Mouse (Mus musculus) thymus, postnatal 10 days (tissue): ENCODE data around the gene Matn1.

Experiments used
- DNase-seq, 2 experiments: peaks; one replicate each; pipeline ENCODE4 v3.0.0; 2021; ENCODE audit warnings: low spot score in 2 of 2

The Matn1 gene

GRCm38 (mm10) chr4:130984416-130985182 is 40.4 kb downstream of the Matn1 start:
- DNase-seq: no peak

- DNase-seq: no peak
Measured at GRCm38 (mm10) chr4:130987046-130987445, 42.9 kb downstream of the Matn1 start.

GRCm38 (mm10) chr4:130988219-130988839 is 44.1 kb downstream of the Matn1 start:
- no peak for DNase-seq

- DNase-seq: no peak
Measured at GRCm38 (mm10) chr4:130989146-130989545, 45.0 kb downstream of the Matn1 start.

- DNase-seq: no peak
Measured at GRCm38 (mm10) chr4:130990966-130991365, 46.8 kb downstream of the Matn1 start.

GRCm38 (mm10) chr4:130994556-130994955 is 50.4 kb downstream of the Matn1 start:
- no peak for DNase-seq

GRCm38 (mm10) chr4:130999744-131000527 is 55.8 kb downstream of the Matn1 start:
- no peak for DNase-seq

- no peak for DNase-seq
Measured at GRCm38 (mm10) chr4:131000614-131001178, 56.5 kb downstream of the Matn1 start.
